Mouse (Mus musculus) ES-Bruce4 (cell line): Measurements from ENCODE around the gene Hrh3. TPM values are rescaled to one million over a fixed set of nuclear protein-coding genes. Genes with fewer than 3 reads are reported as not detected.

Experiments used
- H3K27ac ChIP-seq: 2 replicates; pipeline ENCODE4 v1.5.1; 2012; ENCODE audit warnings: low read length, inconsistent platforms; ENCODE audit not compliant: insufficient read depth
- H3K27me3 ChIP-seq: 2 replicates; pipeline ENCODE4 v1.6.1; 2012; ENCODE audit warnings: mild to moderate bottlenecking, low read length, inconsistent platforms; ENCODE audit not compliant: control insufficient read depth, poor library complexity, insufficient read depth, severe bottlenecking
- H3K36me3 ChIP-seq: 2 replicates; pipeline ENCODE4 v1.6.1; 2012; ENCODE audit warnings: inconsistent platforms, mild to moderate bottlenecking, low read length, moderate library complexity; ENCODE audit not compliant: control insufficient read depth, poor library complexity, insufficient read depth, severe bottlenecking
- H3K4me1 ChIP-seq: one replicate; pipeline ENCODE4 v1.8.1; 2011; ENCODE audit warnings: low read length; ENCODE audit not compliant: control insufficient read depth, insufficient read depth
- H3K4me3 ChIP-seq: 2 replicates; pipeline ENCODE4 v1.5.1; 2011; ENCODE audit warnings: low read depth, mild to moderate bottlenecking, low read length
- H3K9ac ChIP-seq: 2 replicates; pipeline ENCODE4 v1.6.1; 2012; ENCODE audit warnings: low read depth, mild to moderate bottlenecking, inconsistent platforms; ENCODE audit not compliant: poor library complexity, severe bottlenecking
- H3K9me3 ChIP-seq: replicated peaks from 2 replicates; pipeline ENCODE4 v1.6.1; 2012; ENCODE audit warnings: mild to moderate bottlenecking, low read length, inconsistent platforms; ENCODE audit not compliant: control insufficient read depth, poor library complexity, insufficient read depth, severe bottlenecking
- CTCF ChIP-seq: IDR thresholded peaks from one replicate; pipeline ENCODE4 v1.8.1; 2011; ENCODE audit warnings: low read depth, low read length
- EP300 ChIP-seq: IDR thresholded peaks from 2 replicates; pipeline ENCODE4 v1.6.1; 2011; ENCODE audit warnings: low read depth, low read length; ENCODE audit not compliant: insufficient read depth
- POLR2A ChIP-seq: IDR thresholded peaks from one replicate; pipeline ENCODE4 v1.8.1; 2011; ENCODE audit warnings: low read length; ENCODE audit not compliant: insufficient read depth
- polyA plus RNA-seq: library from polyadenylated mRNA; stranded (reverse); fragments of >200 nt; gene quantifications from 2 replicates; pipeline ENCODE4 v1.2.4, GENCODE M21; 2011; ENCODE audit warnings: low read depth; ENCODE audit not compliant: missing spikeins, insufficient read depth, insufficient read length

Gene Hrh3
- polyA plus RNA-seq, 1 experiment, result not detected

GRCm38 (mm10) chr2:180133231-180133630, 28.9 kb upstream of the Hrh3 start:
- Histone ChIP-seq H3K4me3 (no peak overlapping the region), H3K4me1 (no peaks in the 10 kb centered on the region), H3K9me3 (no peaks in the 10 kb centered on the region), H3K36me3 (no peaks in the 10 kb centered on the region), H3K27me3 (no peaks in the 10 kb centered on the region), H3K27ac (no peak overlapping the region), H3K9ac (no peak overlapping the region)
- no peak for TF ChIP-seq CTCF
- TF ChIP-seq EP300, result no peak
- TF ChIP-seq POLR2A, result no peak

GRCm38 (mm10) chr2:180127675-180128074, 23.4 kb upstream of the Hrh3 start:
- Histone ChIP-seq H3K4me1 (no peaks in the 10 kb centered on the region), H3K4me3 (no peak overlapping the region), H3K9ac (no peak overlapping the region), H3K27me3 (no peaks in the 10 kb centered on the region), H3K36me3 (no peaks in the 10 kb centered on the region), H3K27ac (no peak overlapping the region), H3K9me3 (no peaks in the 10 kb centered on the region)
- TF ChIP-seq EP300 (no peak), POLR2A (no peak), CTCF (no peak)

GRCm38 (mm10) chr2:180126195-180126594, 21.9 kb upstream of the Hrh3 start:
- H3K9me3 ChIP-seq, result no peaks in the 10 kb centered on the region
- no peaks in the 10 kb centered on the region for H3K36me3 ChIP-seq
- no peak overlapping the region for H3K9ac ChIP-seq
- no peak overlapping the region for H3K27ac ChIP-seq
- TF ChIP-seq CTCF (no peak), EP300 (no peak), POLR2A (no peak)
- H3K27me3 ChIP-seq, result no peaks in the 10 kb centered on the region
- H3K4me3 ChIP-seq, result no peak overlapping the region
- H3K4me1 ChIP-seq, result no peaks in the 10 kb centered on the region

- Histone ChIP-seq H3K27ac (no peak overlapping the region), H3K9ac (no peak overlapping the region), H3K4me3 (no peak overlapping the region), H3K4me1 (no peaks in the 10 kb centered on the region), H3K36me3 (no peaks in the 10 kb centered on the region), H3K27me3 (no peaks in the 10 kb centered on the region), H3K9me3 (no peaks in the 10 kb centered on the region)
- TF ChIP-seq POLR2A (no peak), EP300 (no peak), CTCF (no peak)
These were observed 19.9 kb upstream of the Hrh3 start for GRCm38 (mm10) chr2:180124192-180124591.

GRCm38 (mm10) chr2:180120292-180120761, 16.0 kb upstream of the Hrh3 start:
- no peak overlapping the region for H3K27ac ChIP-seq
- H3K4me3 ChIP-seq, result peak overlapping the region; percentile 71
- no peaks in the 10 kb centered on the region for H3K27me3 ChIP-seq
- peaks cover 8% of the 10 kb centered on the region for H3K4me1 ChIP-seq
- no peak for TF ChIP-seq POLR2A
- no peak for TF ChIP-seq CTCF
- TF ChIP-seq EP300, result no peak
- H3K9ac ChIP-seq, result no peak overlapping the region
- H3K9me3 ChIP-seq, result no peaks in the 10 kb centered on the region
- no peaks in the 10 kb centered on the region for H3K36me3 ChIP-seq

GRCm38 (mm10) chr2:180119439-180120291, 15.4 kb upstream of the Hrh3 start:
- Histone ChIP-seq H3K27me3 (no peaks in the 10 kb centered on the region), H3K4me3 (peak overlapping the region; percentile 71), H3K27ac (no peak overlapping the region), H3K9ac (peak overlapping the region; percentile 74), H3K4me1 (peaks cover 8% of the 10 kb centered on the region), H3K9me3 (no peaks in the 10 kb centered on the region), H3K36me3 (no peaks in the 10 kb centered on the region)
- TF ChIP-seq CTCF, result no peak
- TF ChIP-seq POLR2A, result no peak
- TF ChIP-seq EP300, result no peak
